Mouse (Mus musculus) CH12F3 (cell line): ENCODE data around the gene Rnf146.
"Not testable (repeated sequence)": the region's sequence is repeated elsewhere in the genome, so short reads cannot be mapped to it uniquely, and the experiment has no call there.

Source experiments
- in situ Hi-C: fragments of 300-500 bp; cut with MboI; formaldehyde crosslinking; loops from 2 replicates; pipeline ENCODE4 v1.14.3; 2020; ENCODE audit warnings: low sequenced_read_pairs

The Rnf146 gene

GRCm38 (mm10) chr10:29362197-29362900, at the start of gene Rnf146:
Gene Rnf146 (minus strand): TSS chr10:29362442.
- in situ Hi-C loops = no loop called here

GRCm38 (mm10) chr10:29402656-29403268, 40.5 kb upstream of the Rnf146 start:
- in situ Hi-C loops = no loop called here

- in situ Hi-C loops = not testable (repeated sequence)
Measured at GRCm38 (mm10) chr10:29394890-29395289, 32.6 kb upstream of the Rnf146 start.

- in situ Hi-C loops = no loop called here
Measured at GRCm38 (mm10) chr10:29381558-29381957, 19.3 kb upstream of the Rnf146 start.

- in situ Hi-C loops = no loop called here
Measured at GRCm38 (mm10) chr10:29374065-29374464, 11.8 kb upstream of the Rnf146 start.

- in situ Hi-C loops = no loop called here
Measured at GRCm38 (mm10) chr10:29361464-29362196, 612 bp downstream of the Rnf146 start.

- in situ Hi-C loops = no loop called here
Measured at GRCm38 (mm10) chr10:29361095-29361463, 1.2 kb downstream of the Rnf146 start.

- in situ Hi-C loops = no loop called here
Measured at GRCm38 (mm10) chr10:29354183-29354582, 8.1 kb downstream of the Rnf146 start.

GRCm38 (mm10) chr10:29352575-29352974, 9.7 kb downstream of the Rnf146 start:
- in situ Hi-C loops = no loop called here

GRCm38 (mm10) chr10:29351420-29351819, 10.8 kb downstream of the Rnf146 start:
- in situ Hi-C loops = no loop called here

- in situ Hi-C loops = no loop called here
Measured at GRCm38 (mm10) chr10:29346638-29347037, 15.6 kb downstream of the Rnf146 start.

GRCm38 (mm10) chr10:29344232-29344631, 18.0 kb downstream of the Rnf146 start:
- in situ Hi-C loops = no loop called here

GRCm38 (mm10) chr10:29338355-29339056, 23.7 kb downstream of the Rnf146 start:
- in situ Hi-C loops = no loop called here

- in situ Hi-C loops = no loop called here
Measured at GRCm38 (mm10) chr10:29333836-29334235, 28.4 kb downstream of the Rnf146 start.

- in situ Hi-C loops = no loop called here
Measured at GRCm38 (mm10) chr10:29324817-29325216, 37.4 kb downstream of the Rnf146 start.

GRCm38 (mm10) chr10:29313905-29314304, 48.3 kb downstream of the Rnf146 start:
- in situ Hi-C loops = no loop called here

- in situ Hi-C loops = no loop called here
Measured at GRCm38 (mm10) chr10:29313064-29313638, 49.1 kb downstream of the Rnf146 start, which contains the start of gene Echdc1. Gene Echdc1 (plus strand): TSS chr10:29313166.

- in situ Hi-C loops = no loop called here
Measured at GRCm38 (mm10) chr10:29311480-29312219, 50.6 kb downstream of the Rnf146 start.

- in situ Hi-C loops = no loop called here
Measured at GRCm38 (mm10) chr10:29302230-29302629, 60.0 kb downstream of the Rnf146 start.
